ENCODE assay signal across 12 mouse cellular contexts in the genomic region with DNA sequence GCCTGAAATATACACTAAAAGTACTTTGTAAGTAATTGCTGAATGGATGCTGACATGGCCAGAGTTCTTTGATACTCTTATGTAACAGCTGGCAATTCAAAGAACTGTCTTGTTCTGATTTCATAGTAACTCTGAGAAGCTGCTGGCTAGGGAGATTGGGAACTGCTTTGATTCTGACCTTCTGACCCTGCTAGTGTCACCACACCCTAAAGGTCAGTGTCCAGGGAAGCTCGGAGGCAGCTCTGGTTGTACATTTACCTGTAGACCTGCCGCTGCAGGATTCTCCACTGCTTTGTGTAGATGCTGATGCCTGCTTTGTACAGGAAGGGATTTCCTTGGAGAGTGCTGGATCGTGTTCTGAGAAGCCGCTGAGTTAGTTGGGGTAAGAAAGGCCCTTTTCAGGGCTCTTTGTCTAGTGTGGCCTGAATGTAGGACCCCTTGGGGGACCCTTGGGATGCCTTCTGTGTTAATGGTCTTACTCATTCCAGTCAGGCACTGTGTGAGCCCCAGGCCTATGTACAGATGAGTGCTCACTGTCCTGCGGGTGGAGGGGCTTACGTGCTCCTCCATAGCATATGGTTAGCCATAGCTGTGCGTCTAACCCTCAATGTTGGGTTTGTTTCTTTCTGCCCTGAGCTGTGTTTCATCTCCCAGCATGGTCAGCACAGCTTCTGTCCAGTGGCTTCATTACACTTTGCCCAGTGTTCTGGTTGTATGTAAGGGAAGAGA. TPM values are rescaled to one million over a fixed set of nuclear protein-coding genes. Genes with fewer than 3 reads are reported as not detected.
DNase-seq lines count a peak whose midpoint lies in the region; ATAC-seq and TF ChIP-seq lines count a peak whose summit lies in the region.
"Had no signal": no experiment of that assay in that cellular context is flagged by ENCODE, and none has a peak within 500 bp of the region (broad histone marks: within the 10 kb centered on the region; RNA-seq: fewer than 3 reads in every experiment).

No protein-coding gene starts in this region.

- no peaks in the 10 kb centered on the region for H3K27me3 ChIP-seq in heart, embryonic 15.5 days
- no peaks in the 10 kb centered on the region for H3K27me3 ChIP-seq in midbrain, embryonic 13.5 days
- H3K27me3 ChIP-seq in midbrain, embryonic 14.5 days (ENCODE audit: control insufficient read depth, insufficient read depth, low read length), result no peaks in the 10 kb centered on the region
- H3K27me3 ChIP-seq in small intestine, adult 2 months (ENCODE audit: control insufficient read depth, insufficient read depth, low read length), result no peaks in the 10 kb centered on the region

- no peak overlapping the region for H3K27ac ChIP-seq in heart, embryonic 15.5 days
- H3K27ac ChIP-seq in midbrain, embryonic 13.5 days, result no peak overlapping the region
- no peak overlapping the region for H3K27ac ChIP-seq in midbrain, embryonic 14.5 days (replicated peaks; ENCODE audit: low read depth, low read length)
- peak overlapping the region; percentile 66 for H3K27ac ChIP-seq in small intestine, adult 2 months (ENCODE audit: insufficient read depth, low read depth, low read length)

- no peak overlapping the region for H3K4me3 ChIP-seq in heart, embryonic 15.5 days
- no peak overlapping the region for H3K4me3 ChIP-seq in midbrain, embryonic 13.5 days (replicated peaks)
- H3K4me3 ChIP-seq in midbrain, embryonic 14.5 days (replicated peaks; ENCODE audit: low read depth, low read length), result no peak overlapping the region
- H3K4me3 ChIP-seq in small intestine, adult 2 months (ENCODE audit: low read depth, low read length), result peak overlapping the region; percentile 40

- peaks cover 63% of the 10 kb centered on the region for H3K4me1 ChIP-seq in heart, embryonic 15.5 days (replicated peaks)
- H3K4me1 ChIP-seq in midbrain, embryonic 13.5 days (replicated peaks), result peaks cover 35% of the 10 kb centered on the region
- H3K4me1 ChIP-seq in midbrain, embryonic 14.5 days (ENCODE audit: control insufficient read depth, insufficient read depth, low read length), result peaks cover 11% of the 10 kb centered on the region; the same call in 1 of the 2 replicates
- peaks cover 14% of the 10 kb centered on the region; the same call in 1 of the 2 replicates for H3K4me1 ChIP-seq in small intestine, adult 2 months (ENCODE audit: control insufficient read depth, insufficient read depth, insufficient read length, low read length)

- TF ChIP-seq POLR2A in small intestine, adult 2 months (IDR thresholded peaks at IDR 0.05; ENCODE audit: low read depth, low read length), result no peak

- ATAC-seq in heart, embryonic 15.5 days (replicated peaks; ENCODE audit: insufficient number of reproducible peaks, insufficient read depth, low FRiP score, low read depth), result 0 out of 2 replicates have a peak, but pooled peaks have one; percentile 14
- ATAC-seq in midbrain, embryonic 13.5 days, result 0 out of 2 replicates have a peak, but pooled peaks have one; percentile 30
- no peak for ATAC-seq in midbrain, embryonic 14.5 days (ENCODE audit: low FRiP score, low TSS enrichment)
- ATAC-seq: CD4-positive, CD25-positive, alpha-beta regulatory T cell, adult 4 months had no signal

- H3K9ac ChIP-seq in heart, embryonic 15.5 days, result no peak overlapping the region
- H3K9ac ChIP-seq in midbrain, embryonic 13.5 days (replicated peaks), result no peak overlapping the region
- H3K9ac ChIP-seq in midbrain, embryonic 14.5 days (replicated peaks; ENCODE audit: low read length), result no peak overlapping the region

- no peak for DNase-seq in heart, adult 18-20 months
- no peak for DNase-seq in midbrain, embryonic 14.5 days
- peak; percentile 28 for DNase-seq in liver
- no peak for DNase-seq in right cerebral cortex, postnatal 4 days
- DNase-seq: cerebellum, adult 9-10 months; heart, postnatal 14 days; lung, adult 18-20 months; thymus, postnatal 25 days had no signal

- no peaks in the 10 kb centered on the region for H3K9me3 ChIP-seq in heart, embryonic 15.5 days (replicated peaks)
- no peaks in the 10 kb centered on the region for H3K9me3 ChIP-seq in midbrain, embryonic 13.5 days
- no peaks in the 10 kb centered on the region for H3K9me3 ChIP-seq in midbrain, embryonic 14.5 days (ENCODE audit: control insufficient read depth, low read length)

- H3K4me2 ChIP-seq in heart, embryonic 15.5 days, result no peak overlapping the region
- H3K4me2 ChIP-seq in midbrain, embryonic 13.5 days (replicated peaks), result no peak overlapping the region
- H3K4me2 ChIP-seq in midbrain, embryonic 14.5 days (ENCODE audit: low read length), result no peak overlapping the region

- TF ChIP-seq CTCF in small intestine, adult 2 months (IDR thresholded peaks at IDR 0.05; ENCODE audit: extremely low read depth, insufficient read length, insufficient replicate concordance, low read depth, low read length), result no peak

- no peaks in the 10 kb centered on the region for H3K36me3 ChIP-seq in heart, embryonic 15.5 days
- H3K36me3 ChIP-seq in midbrain, embryonic 13.5 days, result no peaks in the 10 kb centered on the region
- H3K36me3 ChIP-seq in midbrain, embryonic 14.5 days (ENCODE audit: control insufficient read depth, insufficient read depth, low read length), result no peaks in the 10 kb centered on the region
- peaks cover 2% of the 10 kb centered on the region; the same call in 1 of the 2 replicates for H3K36me3 ChIP-seq in small intestine, adult 2 months (ENCODE audit: control insufficient read depth, insufficient read depth, low read length)

- WGBS in heart, embryonic 15.5 days, result 86% methylated on average over 7 of the region's 7 CpGs
- WGBS in midbrain, embryonic 13.5 days, result 60% methylated on average over 7 of the region's 7 CpGs
- 67% methylated on average over 7 of the region's 7 CpGs for whole genome bisulfite sequencing in midbrain, embryonic 14.5 days
- WGBS in small intestine, adult 2 months, result 73% methylated on average over 7 of the region's 7 CpGs

RNA-seq across cellular contexts. Expression of a gene that starts 45.0 kb away (rescaled TPM):
- polyA plus RNA-seq in heart, embryonic 15.5 days (2015; fragmentation: Nextera tagmentation; extraction: Ambion mirVana), result 20.9 and 21.4 TPM in 2 replicates
- 10 to 100 TPM; 61.3 to 70.5 TPM for total RNA-seq in heart, adult 18-20 months (2021)
- polyA plus RNA-seq in midbrain, embryonic 13.5 days (2015; fragmentation: Nextera tagmentation; extraction: Ambion mirVana), result 24.2 and 24.4 TPM in 2 replicates
- 41.4 and 42.8 TPM in 2 replicates for polyA plus RNA-seq in midbrain, embryonic 14.5 days (2014; fragmentation: Nextera tagmentation; extraction: Ambion mirVana)
- polyA plus RNA-seq in small intestine, adult 2 months (2012; rRNA removed), result 1.2 and 2.4 TPM in 2 replicates
